Mouse (Mus musculus): ENCODE measurements at regions not wholly inside any gene's neighbourhood (a gene's known extent, or its start where the extent isn't known, plus 50 kb on each side); places are given as distances from the start of the nearest gene placed in this dataset.

DNA sequence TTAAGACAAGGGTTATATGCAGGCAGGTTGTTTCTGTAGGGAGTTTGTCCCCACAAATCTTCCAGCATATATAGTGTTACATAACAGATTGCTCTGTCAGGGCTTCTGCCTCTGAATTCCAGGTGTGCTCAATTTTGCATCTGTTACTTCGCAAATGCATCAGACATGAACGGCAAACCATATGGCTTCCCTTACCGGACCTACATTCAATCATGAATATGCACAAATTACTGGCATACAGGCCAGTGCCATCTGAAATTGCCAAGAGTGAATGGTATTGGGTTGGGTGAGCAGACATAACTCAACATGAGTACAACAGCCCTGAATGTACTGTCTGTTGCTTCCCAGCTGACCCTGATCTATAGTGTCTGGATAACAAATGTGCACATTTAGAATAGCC, 929.4 kb downstream of the Diaph3 start:
- WGBS, result 55% methylated on average over 3 of the region's 3 CpGs
- Histone ChIP-seq H3K4me3 (replicated peaks; ENCODE audit: low read length) (no peak overlapping the region), H3K9ac (ENCODE audit: low read depth, low read length, severe bottlenecking) (no peak overlapping the region), H3K4me1 (ENCODE audit: control insufficient read depth, insufficient read depth, low read length) (no peaks in the 10 kb centered on the region), H3K36me3 (ENCODE audit: control insufficient read depth, insufficient read depth, low read length) (no peaks in the 10 kb centered on the region), H3K27me3 (ENCODE audit: control insufficient read depth, insufficient read depth, low read length) (no peaks in the 10 kb centered on the region), H3K9me3 (ENCODE audit: control insufficient read depth, low read length) (no peaks in the 10 kb centered on the region), H3K27ac (replicated peaks; ENCODE audit: low read depth, low read length) (no peak overlapping the region), H3K4me2 (replicated peaks; ENCODE audit: low read depth, low read length, severe bottlenecking) (no peak overlapping the region)
- TF ChIP-seq POLR2A (IDR thresholded peaks at IDR 0.05; ENCODE audit: borderline replicate concordance, extremely low read depth, insufficient read depth, insufficient read length), result no peak
- ATAC-seq (ENCODE audit: low FRiP score, low read depth) (no peak), DNase-seq (ENCODE audit: low spot score) (no peak)

DNA sequence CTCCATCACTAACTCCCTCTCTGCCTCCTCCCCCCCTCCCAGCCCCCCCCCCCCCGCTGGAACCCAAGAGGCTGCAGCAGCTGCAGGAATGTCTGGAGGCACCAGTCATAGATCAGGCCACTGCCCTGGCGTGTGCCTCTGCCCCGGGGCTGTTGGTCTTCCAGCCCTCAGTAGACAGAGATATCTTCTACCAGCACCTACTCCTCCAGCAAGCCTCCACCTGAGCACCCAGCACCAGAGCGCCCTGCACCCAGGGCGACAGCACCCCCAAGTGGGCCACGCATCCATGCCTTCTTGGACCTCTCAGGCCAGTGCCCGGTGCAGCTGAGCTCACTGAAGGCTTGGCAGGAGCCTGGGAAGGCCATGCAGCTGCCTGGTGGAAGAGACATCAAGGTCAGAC, 936.5 kb downstream of the Diaph3 start:
- no peak overlapping the region for H3K4me3 ChIP-seq (replicated peaks; ENCODE audit: low read length)
- H3K36me3 ChIP-seq (ENCODE audit: control insufficient read depth, insufficient read depth, low read length), result no peaks in the 10 kb centered on the region
- H3K4me1 ChIP-seq (ENCODE audit: control insufficient read depth, insufficient read depth, low read length), result no peaks in the 10 kb centered on the region
- WGBS, result 75% methylated on average over 6 of the region's 7 CpGs
- no peak overlapping the region for H3K9ac ChIP-seq (ENCODE audit: low read depth, low read length, severe bottlenecking)
- H3K4me2 ChIP-seq (replicated peaks; ENCODE audit: low read depth, low read length, severe bottlenecking), result no peak overlapping the region
- H3K27ac ChIP-seq (replicated peaks; ENCODE audit: low read depth, low read length), result no peak overlapping the region
- H3K9me3 ChIP-seq (ENCODE audit: control insufficient read depth, low read length), result no peaks in the 10 kb centered on the region
- H3K27me3 ChIP-seq (ENCODE audit: control insufficient read depth, insufficient read depth, low read length), result no peaks in the 10 kb centered on the region
- DNase-seq (ENCODE audit: low spot score), result no peak
- ATAC-seq (ENCODE audit: low FRiP score, low read depth), result no peak
- TF ChIP-seq POLR2A (IDR thresholded peaks at IDR 0.05; ENCODE audit: borderline replicate concordance, extremely low read depth, insufficient read depth, insufficient read length), result no peak

GRCm38 (mm10) chr14:86197864-86198263, 943.2 kb downstream of the Diaph3 start:
- ATAC-seq (ENCODE audit: low FRiP score, low read depth), result no peak

GRCm38 (mm10) chr14:86184663-86185381, 956.2 kb downstream of the Diaph3 start:
- ATAC-seq (ENCODE audit: low FRiP score, low read depth) (no peak), DNase-seq (ENCODE audit: low spot score) (no peak)
- Histone ChIP-seq H3K27ac (replicated peaks; ENCODE audit: low read depth, low read length) (no peak overlapping the region), H3K4me2 (replicated peaks; ENCODE audit: low read depth, low read length, severe bottlenecking) (no peak overlapping the region), H3K36me3 (ENCODE audit: control insufficient read depth, insufficient read depth, low read length) (no peaks in the 10 kb centered on the region), H3K4me1 (ENCODE audit: control insufficient read depth, insufficient read depth, low read length) (no peaks in the 10 kb centered on the region), H3K9ac (ENCODE audit: low read depth, low read length, severe bottlenecking) (no peak overlapping the region), H3K9me3 (ENCODE audit: control insufficient read depth, low read length) (no peaks in the 10 kb centered on the region), H3K27me3 (ENCODE audit: control insufficient read depth, insufficient read depth, low read length) (no peaks in the 10 kb centered on the region), H3K4me3 (replicated peaks; ENCODE audit: low read length) (no peak overlapping the region)
- 80% methylated on average over 4 of the region's 4 CpGs for WGBS
- TF ChIP-seq POLR2A (IDR thresholded peaks at IDR 0.05; ENCODE audit: borderline replicate concordance, extremely low read depth, insufficient read depth, insufficient read length), result no peak

More at GRCm38 (mm10) chr14:86197864-86198263, 943.2 kb downstream of the Diaph3 start:
- Histone ChIP-seq H3K27me3 (ENCODE audit: control insufficient read depth, insufficient read depth, low read length) (no peaks in the 10 kb centered on the region), H3K4me2 (replicated peaks; ENCODE audit: low read depth, low read length, severe bottlenecking) (no peak overlapping the region), H3K27ac (replicated peaks; ENCODE audit: low read depth, low read length) (no peak overlapping the region), H3K4me3 (replicated peaks; ENCODE audit: low read length) (no peak overlapping the region), H3K9ac (ENCODE audit: low read depth, low read length, severe bottlenecking) (no peak overlapping the region), H3K9me3 (ENCODE audit: control insufficient read depth, low read length) (no peaks in the 10 kb centered on the region), H3K4me1 (ENCODE audit: control insufficient read depth, insufficient read depth, low read length) (no peaks in the 10 kb centered on the region), H3K36me3 (ENCODE audit: control insufficient read depth, insufficient read depth, low read length) (no peaks in the 10 kb centered on the region)
- no peak for TF ChIP-seq POLR2A (IDR thresholded peaks at IDR 0.05; ENCODE audit: borderline replicate concordance, extremely low read depth, insufficient read depth, insufficient read length)
- WGBS, result 87% methylated on average over 4 of the region's 4 CpGs
- DNase-seq (ENCODE audit: low spot score), result no peak

DNA sequence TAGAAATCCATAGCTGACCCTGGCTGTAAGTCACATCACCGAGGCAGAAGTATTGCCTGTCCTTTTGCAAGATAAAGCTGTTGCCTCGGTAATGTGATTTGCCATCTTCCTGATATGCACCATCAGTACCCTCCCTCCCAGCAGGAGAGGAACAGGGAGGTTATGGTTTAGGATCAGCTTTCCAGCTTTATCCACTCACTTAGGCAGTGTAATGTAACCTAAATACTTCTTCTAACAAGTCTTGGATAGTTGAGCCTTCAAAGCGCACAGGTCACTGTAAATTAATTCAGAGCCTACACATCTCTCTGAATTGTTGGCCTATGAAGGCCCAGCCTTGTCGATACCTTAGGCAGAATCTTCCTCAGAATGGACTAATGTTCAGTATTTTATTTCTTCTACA, 962.5 kb downstream of the Diaph3 start:
- DNase-seq (ENCODE audit: low spot score), result no peak
- no peak for TF ChIP-seq POLR2A (IDR thresholded peaks at IDR 0.05; ENCODE audit: borderline replicate concordance, extremely low read depth, insufficient read depth, insufficient read length)
- Histone ChIP-seq H3K4me3 (replicated peaks; ENCODE audit: low read length) (no peak overlapping the region), H3K4me1 (ENCODE audit: control insufficient read depth, insufficient read depth, low read length) (no peaks in the 10 kb centered on the region), H3K27me3 (ENCODE audit: control insufficient read depth, insufficient read depth, low read length) (no peaks in the 10 kb centered on the region), H3K9me3 (ENCODE audit: control insufficient read depth, low read length) (no peaks in the 10 kb centered on the region), H3K9ac (ENCODE audit: low read depth, low read length, severe bottlenecking) (no peak overlapping the region), H3K36me3 (ENCODE audit: control insufficient read depth, insufficient read depth, low read length) (no peaks in the 10 kb centered on the region), H3K4me2 (replicated peaks; ENCODE audit: low read depth, low read length, severe bottlenecking) (no peak overlapping the region), H3K27ac (replicated peaks; ENCODE audit: low read depth, low read length) (no peak overlapping the region)
- no peak for ATAC-seq (ENCODE audit: low FRiP score, low read depth)
- 82% methylated on average over 4 of the region's 4 CpGs for WGBS

All from limb, embryonic 14.5 days (tissue).